Mouse (Mus musculus) embryonic facial prominence, embryonic 12.5 days (tissue): ENCODE data around the gene A3galt2. TPM values are rescaled to one million over a fixed set of nuclear protein-coding genes. Genes with fewer than 3 reads are reported as not detected.

ENCODE experiments used
- ATAC-seq: fragments of 200-750 bp; cut with Nextera tagmentation; 2 replicates; pipeline ENCODE4 v1.8.0; 2017; ENCODE audit not compliant: insufficient number of reproducible peaks, insufficient read depth, low FRiP score, low TSS enrichment
- H3K27ac ChIP-seq: fragments of 300-500 bp; sonication (generic); 2 replicates; pipeline ENCODE4 v1.5.1; 2016; ENCODE audit warnings: mild to moderate bottlenecking
- H3K27me3 ChIP-seq: fragments of 300-500 bp; sonication (generic); 2 replicates; pipeline ENCODE4 v1.6.1; 2016; ENCODE audit warnings: mild to moderate bottlenecking, moderate library complexity
- H3K36me3 ChIP-seq: fragments of 300-500 bp; sonication (generic); 2 replicates; pipeline ENCODE4 v1.6.1; 2016; ENCODE audit warnings: mild to moderate bottlenecking
- H3K4me1 ChIP-seq: fragments of 300-500 bp; sonication (generic); 2 replicates; pipeline ENCODE4 v1.6.1; 2016
- H3K4me2 ChIP-seq: fragments of 300-500 bp; sonication (generic); replicated peaks from 2 replicates; pipeline ENCODE4 v1.6.1; 2016; ENCODE audit warnings: mild to moderate bottlenecking, moderate library complexity
- H3K4me3 ChIP-seq: fragments of 300-500 bp; sonication (generic); 2 replicates; pipeline ENCODE4 v1.5.1; 2016; ENCODE audit warnings: mild to moderate bottlenecking
- H3K9ac ChIP-seq: fragments of 300-500 bp; sonication (generic); 2 replicates; pipeline ENCODE4 v1.6.1; 2016; ENCODE audit warnings: mild to moderate bottlenecking, moderate library complexity
- H3K9me3 ChIP-seq: fragments of 300-500 bp; sonication (generic); 2 replicates; pipeline ENCODE4 v1.6.1; 2016; ENCODE audit warnings: mild to moderate bottlenecking, moderate library complexity
- WGBS: fragments of 180-500 bp; shearing (Covaris S2); methylation state at CpG from one replicate; pipeline ENCODE4 v1.1.7; 2016; 5-methylcytosine and 5-hydroxymethylcytosine counted together
- polyA plus RNA-seq: library from polyadenylated mRNA; unstranded; fragments of >200 nt; fragmentation: Nextera tagmentation; extraction: Ambion mirVana; gene quantifications from 2 replicates; pipeline ENCODE4 v1.2.1, GENCODE M21; 2016

A3galt2 gene
- polyA plus RNA-seq, 1 experiment from 2014 or later, result 0.18 TPM

DNA sequence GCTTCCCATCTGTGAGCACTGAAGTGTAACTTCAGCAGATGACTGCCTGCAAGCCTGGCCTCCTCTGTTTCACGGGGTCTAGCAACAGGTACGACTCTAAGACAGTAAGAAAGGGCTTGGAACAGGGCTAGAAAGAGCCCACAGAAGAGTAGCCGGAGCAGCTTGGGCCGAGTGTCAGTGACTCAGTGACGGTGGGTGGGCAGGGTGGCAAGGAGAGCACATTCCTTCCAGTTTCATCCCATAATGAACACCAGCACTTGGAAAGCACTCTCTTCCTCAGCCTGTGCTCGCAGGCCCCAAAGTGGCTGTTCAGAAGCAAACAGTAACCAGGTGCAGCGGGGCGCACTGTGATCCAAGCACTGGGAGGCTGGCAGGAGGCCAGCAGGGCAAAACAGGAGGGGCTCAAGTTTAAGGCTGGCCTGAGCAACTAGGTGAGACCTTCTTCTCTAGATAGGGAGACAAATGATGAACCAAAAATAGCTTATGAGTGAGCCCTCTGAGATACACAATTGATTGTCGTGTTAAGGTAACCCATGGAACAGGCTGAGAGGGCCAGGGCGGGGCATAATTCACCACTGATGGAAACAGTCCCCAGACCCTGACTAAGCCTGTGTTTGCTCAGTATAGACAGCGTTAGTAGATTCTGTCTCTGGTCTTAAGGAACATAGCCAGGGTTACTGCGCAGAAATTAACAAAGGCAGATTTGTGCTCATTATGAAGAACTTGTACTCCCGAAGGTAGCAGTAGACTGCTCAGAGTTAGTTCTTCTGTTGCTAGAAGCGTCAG is 17.1 kb upstream of the A3galt2 start:
- Histone ChIP-seq H3K4me3 (no peak overlapping the region), H3K9ac (peak overlapping the region; percentile 24; the same call in 1 of the 2 replicates), H3K27me3 (no peaks in the 10 kb centered on the region), H3K36me3 (0 out of 2 replicates have a peak, but pooled peaks cover 2% of the 10 kb centered on the region), H3K4me2 (peak overlapping the region; percentile 31), H3K9me3 (no peaks in the 10 kb centered on the region), H3K4me1 (peaks cover 70% of the 10 kb centered on the region), H3K27ac (peak overlapping the region; percentile 91)
- ATAC-seq, result peak; percentile 50; the same call in 1 of the 2 replicates
- 53% methylated on average over 14 of the region's 14 CpGs for WGBS

DNA sequence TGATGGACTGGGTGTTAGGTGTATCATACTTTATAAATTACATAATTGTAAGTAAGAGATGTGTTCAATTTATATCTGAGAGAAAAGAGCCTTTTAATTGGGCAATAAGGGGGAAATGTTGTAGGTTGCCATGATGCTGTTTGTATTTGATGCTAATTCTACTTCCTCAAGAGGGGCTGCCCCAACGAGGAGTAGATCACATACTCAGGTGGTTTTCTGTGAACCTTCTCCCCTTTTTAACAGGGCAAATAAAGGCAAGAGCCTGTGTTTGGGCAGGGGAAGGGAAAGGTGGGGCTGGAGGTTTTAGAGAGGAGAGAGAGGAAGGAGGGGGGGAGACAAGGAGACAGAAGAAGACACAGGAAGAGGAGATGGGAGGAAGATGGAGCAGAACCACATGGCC is 14.3 kb upstream of the A3galt2 start:
- no peaks in the 10 kb centered on the region for H3K9me3 ChIP-seq
- H3K4me1 ChIP-seq, result peaks cover 43% of the 10 kb centered on the region
- no peak for ATAC-seq
- H3K4me3 ChIP-seq, result no peak overlapping the region
- no peak overlapping the region for H3K27ac ChIP-seq
- no peak overlapping the region for H3K4me2 ChIP-seq
- 60% methylated on average over 1 of the region's 1 CpGs for WGBS
- peaks cover 29% of the 10 kb centered on the region for H3K36me3 ChIP-seq
- no peaks in the 10 kb centered on the region for H3K27me3 ChIP-seq
- H3K9ac ChIP-seq, result no peak overlapping the region

DNA sequence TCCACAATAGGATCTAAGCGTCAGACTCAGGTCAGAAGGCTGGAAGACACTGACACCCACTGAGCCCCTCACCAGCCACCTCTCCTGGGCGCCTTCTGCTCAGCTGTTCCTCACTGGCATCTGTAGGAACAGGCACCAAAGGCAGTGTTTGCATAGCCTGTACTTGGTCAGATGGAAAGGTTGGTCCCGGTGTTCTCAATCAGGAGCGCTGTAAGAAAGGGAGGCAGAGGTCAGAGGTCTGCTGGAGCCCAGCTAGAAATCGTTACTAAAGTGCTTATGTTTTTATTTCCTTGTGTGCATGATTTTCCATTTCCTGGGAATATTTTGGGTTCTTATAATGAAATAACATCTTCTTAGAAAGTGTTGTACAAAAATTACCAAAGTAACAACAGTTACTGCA is 13.3 kb upstream of the A3galt2 start:
- no peak overlapping the region for H3K27ac ChIP-seq
- H3K4me1 ChIP-seq, result peaks cover 33% of the 10 kb centered on the region
- ATAC-seq, result no peak
- H3K4me3 ChIP-seq, result no peak overlapping the region
- H3K27me3 ChIP-seq, result no peaks in the 10 kb centered on the region
- no peak overlapping the region for H3K4me2 ChIP-seq
- H3K9me3 ChIP-seq, result no peaks in the 10 kb centered on the region
- H3K36me3 ChIP-seq, result peaks cover 39% of the 10 kb centered on the region
- 36% methylated on average over 5 of the region's 5 CpGs for WGBS
- no peak overlapping the region for H3K9ac ChIP-seq

DNA sequence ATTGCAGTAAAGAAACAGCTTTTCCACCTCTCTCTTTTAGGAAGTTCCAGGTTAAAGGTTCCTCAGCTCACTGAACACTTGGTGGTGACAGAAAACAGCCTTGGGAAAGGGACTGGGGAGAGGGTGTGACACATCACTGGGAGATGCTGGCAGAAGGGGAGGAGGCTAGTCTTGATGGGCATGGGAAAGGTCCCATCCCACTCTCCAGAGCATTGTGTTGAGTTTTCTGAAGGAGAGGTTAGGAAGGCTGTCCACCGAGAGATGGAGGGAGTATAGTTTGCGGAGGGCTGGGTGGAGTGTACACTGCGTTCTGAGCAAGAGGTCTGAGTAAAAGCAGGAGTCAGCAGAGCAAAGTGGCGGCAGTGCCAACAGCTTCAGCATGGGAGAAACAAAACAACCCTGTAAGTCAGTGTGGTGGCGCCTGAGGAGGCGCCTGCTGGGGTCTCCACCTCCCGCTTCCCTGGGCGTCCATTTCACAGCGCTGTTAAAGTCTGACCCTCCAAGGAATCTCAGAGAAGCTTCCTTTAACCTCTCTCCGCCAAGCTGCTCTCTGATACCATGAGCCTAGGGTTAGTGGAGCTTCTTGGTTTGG is 12.7 kb upstream of the A3galt2 start:
- no peak for ATAC-seq
- H3K4me2 ChIP-seq, result no peak overlapping the region
- no peak overlapping the region for H3K4me3 ChIP-seq
- peak overlapping the region; percentile 51; the same call in 1 of the 2 replicates for H3K27ac ChIP-seq
- H3K4me1 ChIP-seq, result peaks cover 27% of the 10 kb centered on the region
- H3K9ac ChIP-seq, result no peak overlapping the region
- H3K9me3 ChIP-seq, result no peaks in the 10 kb centered on the region
- WGBS, result 55% methylated on average over 10 of the region's 10 CpGs
- no peaks in the 10 kb centered on the region for H3K27me3 ChIP-seq
- peaks cover 45% of the 10 kb centered on the region for H3K36me3 ChIP-seq

DNA sequence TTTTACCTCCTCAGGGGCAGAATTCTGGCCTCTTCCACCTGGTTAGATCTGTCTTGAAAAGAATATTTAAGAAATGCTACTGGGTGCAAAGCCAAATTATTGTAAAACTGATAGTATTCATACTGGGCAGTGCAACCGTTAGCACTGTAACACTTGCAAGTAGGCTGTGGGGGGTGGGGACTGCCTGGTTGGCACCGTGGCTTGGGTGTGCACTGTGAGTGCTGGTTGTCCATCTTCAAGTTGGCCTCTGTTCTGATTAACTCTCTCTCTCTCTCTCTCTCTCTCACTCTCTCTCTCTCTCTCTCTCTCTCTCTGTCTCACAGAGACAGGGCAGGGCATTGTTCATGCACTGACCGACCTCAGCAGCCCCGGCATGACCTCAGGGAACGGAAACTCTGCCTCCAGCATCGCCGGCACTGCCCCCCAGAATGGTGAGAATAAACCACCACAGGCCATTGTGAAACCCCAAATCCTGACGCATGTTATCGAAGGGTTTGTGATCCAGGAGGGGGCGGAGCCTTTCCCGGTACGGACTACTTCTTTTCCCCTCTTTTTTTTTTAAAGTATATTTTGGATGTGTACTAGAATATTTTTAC is 12.0 kb upstream of the A3galt2 start:
- H3K4me2 ChIP-seq, result no peak overlapping the region
- H3K4me3 ChIP-seq, result no peak overlapping the region
- no peak overlapping the region for H3K9ac ChIP-seq
- H3K27me3 ChIP-seq, result no peaks in the 10 kb centered on the region
- H3K4me1 ChIP-seq, result peaks cover 20% of the 10 kb centered on the region
- 0 out of 2 replicates have a peak overlapping the region, but pooled peaks have one; percentile 7 for H3K27ac ChIP-seq
- H3K36me3 ChIP-seq, result peaks cover 51% of the 10 kb centered on the region
- 53% methylated on average over 12 of the region's 12 CpGs for WGBS
- no peak for ATAC-seq
- H3K9me3 ChIP-seq, result no peaks in the 10 kb centered on the region

DNA sequence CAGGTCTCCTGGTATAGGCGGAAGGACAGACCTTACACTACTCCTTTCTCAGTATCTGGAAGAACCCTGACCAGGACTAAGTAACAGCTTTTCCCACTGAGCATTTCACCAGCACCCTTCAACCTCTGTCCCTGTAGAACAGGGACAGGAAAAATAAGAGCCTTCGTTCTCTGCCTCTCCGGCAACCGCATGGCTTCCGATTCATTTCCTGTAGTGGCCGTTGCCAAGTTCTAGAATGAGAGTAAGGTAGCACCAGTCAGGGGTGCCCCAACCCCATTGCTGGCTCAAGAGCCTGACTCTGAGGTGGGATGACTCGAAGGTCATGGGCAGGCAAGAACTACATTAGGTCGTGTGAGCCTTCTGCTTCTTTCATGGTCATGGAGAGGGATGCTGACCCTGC is 10.0 kb upstream of the A3galt2 start:
- H3K27ac ChIP-seq, result no peak overlapping the region
- ATAC-seq, result no peak
- no peaks in the 10 kb centered on the region for H3K27me3 ChIP-seq
- H3K9me3 ChIP-seq, result no peaks in the 10 kb centered on the region
- 88% methylated on average over 8 of the region's 8 CpGs for whole genome bisulfite sequencing
- no peak overlapping the region for H3K4me3 ChIP-seq
- H3K9ac ChIP-seq, result no peak overlapping the region
- peaks cover 16% of the 10 kb centered on the region for H3K4me1 ChIP-seq
- no peak overlapping the region for H3K4me2 ChIP-seq
- H3K36me3 ChIP-seq, result peaks cover 71% of the 10 kb centered on the region

DNA sequence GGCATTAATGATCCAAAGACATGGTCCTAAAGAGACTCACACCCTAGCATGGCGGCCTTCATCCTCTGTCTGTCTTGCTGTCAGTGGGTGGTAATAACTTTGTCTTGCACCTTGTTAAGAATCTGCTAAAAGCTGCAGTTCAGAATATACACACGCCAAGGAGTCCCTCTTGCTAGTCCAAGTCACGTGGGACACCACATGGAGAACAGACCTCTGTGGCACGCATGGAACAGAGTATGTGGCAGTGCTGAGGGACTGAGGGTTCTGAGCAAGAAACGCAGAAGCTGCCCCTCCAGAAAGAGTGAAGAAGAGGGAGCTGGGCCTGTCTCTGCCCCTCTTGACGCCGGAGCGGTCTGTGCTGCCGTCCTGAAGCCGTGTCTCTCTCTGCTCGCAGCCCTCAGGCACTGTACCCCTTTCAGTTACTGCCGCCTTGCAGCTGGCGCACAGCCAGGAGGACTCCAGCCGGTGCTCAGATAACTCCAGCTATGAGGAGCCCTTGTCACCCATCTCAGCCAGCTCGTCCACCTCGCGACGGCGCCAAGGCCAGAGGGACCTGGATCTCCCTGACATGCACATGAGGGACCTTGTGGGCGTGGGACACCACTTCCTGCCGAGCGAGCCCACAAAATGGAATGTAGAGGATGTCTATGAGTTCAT is 7.4 kb upstream of the A3galt2 start:
- peaks cover 4% of the 10 kb centered on the region for H3K4me1 ChIP-seq
- 88% methylated on average over 22 of the region's 22 CpGs for WGBS
- no peak overlapping the region for H3K4me2 ChIP-seq
- no peak overlapping the region for H3K4me3 ChIP-seq
- peaks cover 97% of the 10 kb centered on the region for H3K36me3 ChIP-seq
- H3K9me3 ChIP-seq, result no peaks in the 10 kb centered on the region
- no peak for ATAC-seq
- H3K27ac ChIP-seq, result no peak overlapping the region
- no peaks in the 10 kb centered on the region for H3K27me3 ChIP-seq
- no peak overlapping the region for H3K9ac ChIP-seq

DNA sequence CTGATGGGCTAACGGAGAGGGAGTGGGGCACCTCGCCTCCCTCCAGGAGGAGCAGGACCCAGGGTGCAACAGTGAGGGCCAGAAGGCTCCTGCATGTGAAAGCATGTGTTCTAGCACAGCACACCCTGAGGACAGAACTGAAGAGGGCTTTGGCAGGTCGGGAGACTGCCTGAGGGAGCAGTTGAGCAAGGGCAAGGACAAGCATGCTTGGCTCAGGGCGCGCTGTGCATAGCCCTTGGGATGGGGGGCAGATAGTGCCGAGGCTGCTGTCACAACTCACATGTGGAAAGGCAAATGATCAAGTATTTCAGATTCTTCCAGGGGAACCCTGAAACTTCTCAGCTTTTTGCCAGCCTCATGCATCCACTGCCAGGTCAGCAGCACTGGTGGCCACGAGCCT is 6.9 kb upstream of the A3galt2 start:
- no peaks in the 10 kb centered on the region for H3K9me3 ChIP-seq
- no peak for ATAC-seq
- H3K4me2 ChIP-seq, result no peak overlapping the region
- no peaks in the 10 kb centered on the region for H3K27me3 ChIP-seq
- no peak overlapping the region for H3K27ac ChIP-seq
- WGBS, result 88% methylated on average over 7 of the region's 7 CpGs
- peaks cover 98% of the 10 kb centered on the region for H3K36me3 ChIP-seq
- no peaks in the 10 kb centered on the region for H3K4me1 ChIP-seq
- H3K9ac ChIP-seq, result no peak overlapping the region
- H3K4me3 ChIP-seq, result no peak overlapping the region

DNA sequence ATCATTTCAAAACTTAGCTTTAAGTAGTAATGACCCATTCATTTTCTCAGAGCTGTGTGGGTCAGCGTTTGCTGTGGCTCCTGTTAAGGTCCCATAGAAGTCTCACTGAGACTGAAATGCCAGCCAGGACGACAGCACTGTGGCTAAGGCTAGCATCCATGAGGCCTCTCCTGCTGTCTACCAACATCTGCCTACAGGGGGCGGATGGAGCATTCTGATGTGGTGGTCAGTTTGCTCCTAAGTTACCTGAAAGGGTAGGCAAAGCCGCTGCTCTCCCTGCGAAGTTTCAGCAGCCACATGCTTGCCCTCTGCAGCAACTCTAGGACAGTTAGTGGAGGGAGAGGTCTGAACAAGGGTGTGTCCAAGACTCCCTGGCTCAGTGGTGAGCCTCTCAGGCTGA is 4.2 kb upstream of the A3galt2 start:
- Histone ChIP-seq H3K4me2 (no peak overlapping the region), H3K4me3 (no peak overlapping the region), H3K9ac (no peak overlapping the region), H3K27ac (no peak overlapping the region), H3K36me3 (peaks cover 80% of the 10 kb centered on the region), H3K9me3 (no peaks in the 10 kb centered on the region), H3K27me3 (no peaks in the 10 kb centered on the region), H3K4me1 (no peaks in the 10 kb centered on the region)
- WGBS, result 61% methylated on average over 5 of the region's 5 CpGs
- ATAC-seq, result no peak

DNA sequence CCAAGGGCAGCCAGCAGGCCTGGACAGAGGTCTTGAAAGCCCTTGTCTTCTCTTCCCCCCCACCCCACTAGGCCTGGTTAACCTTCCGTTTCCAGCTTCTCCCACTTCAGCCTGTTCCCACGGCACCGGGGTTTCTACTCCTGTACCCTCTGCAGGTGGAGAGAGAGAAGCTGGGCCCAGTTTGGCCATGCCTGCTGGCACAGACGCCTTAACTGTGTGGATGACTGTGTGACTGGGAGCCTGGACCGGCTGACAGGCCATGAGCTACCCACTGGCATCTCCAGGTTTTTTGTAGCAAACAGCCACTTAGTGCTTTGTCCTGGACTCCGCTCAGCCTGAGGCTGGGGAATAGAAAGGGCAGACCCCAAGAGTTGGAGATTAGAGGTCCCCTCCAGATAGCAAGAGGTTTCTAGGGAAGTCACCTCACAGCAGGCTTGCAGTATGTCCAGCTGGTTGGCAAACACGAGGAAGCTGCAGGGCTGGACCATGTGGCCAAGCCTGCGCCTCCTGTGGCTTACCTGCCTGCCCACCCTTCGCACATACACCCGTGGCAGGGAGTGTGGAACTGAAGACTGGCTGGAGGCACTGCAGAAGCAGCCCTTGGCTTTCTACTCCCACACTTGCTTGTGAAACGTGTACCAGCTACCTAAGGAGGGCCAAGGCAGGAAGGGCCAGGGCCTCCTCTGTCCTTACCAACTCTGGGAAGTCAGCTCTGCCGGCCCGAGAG is 3.0 kb upstream of the A3galt2 start:
- Histone ChIP-seq H3K9ac (no peak overlapping the region), H3K36me3 (peaks cover 68% of the 10 kb centered on the region)

DNA sequence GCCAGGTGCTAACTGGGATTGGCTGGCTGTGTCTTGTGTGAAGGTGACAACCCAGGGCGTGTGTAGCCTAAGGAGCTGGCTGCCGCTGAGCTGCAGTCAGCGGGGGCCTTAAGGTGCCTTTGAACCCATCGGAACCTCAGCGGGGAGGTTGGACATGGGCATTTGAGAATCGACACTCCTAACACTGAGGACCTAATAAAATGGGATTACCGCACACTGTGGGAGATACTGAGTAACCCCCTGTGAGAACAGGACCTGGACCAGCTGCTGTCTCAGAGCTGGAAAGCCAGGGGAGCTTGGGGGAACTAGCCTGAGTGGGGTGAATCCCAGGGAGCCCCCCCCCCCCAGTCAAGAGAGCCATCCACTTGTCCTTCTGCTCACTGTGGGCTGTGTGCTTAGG is 1.6 kb upstream of the A3galt2 start:
- 94% methylated on average over 7 of the region's 7 CpGs for WGBS
- ATAC-seq, result no peak
- no peaks in the 10 kb centered on the region for H3K9me3 ChIP-seq

More for the DNA sequence above, 3.0 kb upstream of the A3galt2 start:
- H3K9me3 ChIP-seq, result no peaks in the 10 kb centered on the region
- WGBS, result 84% methylated on average over 13 of the region's 13 CpGs
- H3K4me3 ChIP-seq, result no peak overlapping the region
- no peaks in the 10 kb centered on the region for H3K4me1 ChIP-seq
- no peaks in the 10 kb centered on the region for H3K27me3 ChIP-seq
- ATAC-seq, result no peak
- no peak overlapping the region for H3K27ac ChIP-seq
- no peak overlapping the region for H3K4me2 ChIP-seq

More for the DNA sequence above, 1.6 kb upstream of the A3galt2 start:
- H3K27me3 ChIP-seq, result no peaks in the 10 kb centered on the region
- no peak overlapping the region for H3K4me3 ChIP-seq
- H3K27ac ChIP-seq, result no peak overlapping the region
- peaks cover 55% of the 10 kb centered on the region for H3K36me3 ChIP-seq
- no peaks in the 10 kb centered on the region for H3K4me1 ChIP-seq
- H3K4me2 ChIP-seq, result no peak overlapping the region
- H3K9ac ChIP-seq, result no peak overlapping the region
